Mouse (Mus musculus): ENCODE data around the gene Epsti1.

DNA sequence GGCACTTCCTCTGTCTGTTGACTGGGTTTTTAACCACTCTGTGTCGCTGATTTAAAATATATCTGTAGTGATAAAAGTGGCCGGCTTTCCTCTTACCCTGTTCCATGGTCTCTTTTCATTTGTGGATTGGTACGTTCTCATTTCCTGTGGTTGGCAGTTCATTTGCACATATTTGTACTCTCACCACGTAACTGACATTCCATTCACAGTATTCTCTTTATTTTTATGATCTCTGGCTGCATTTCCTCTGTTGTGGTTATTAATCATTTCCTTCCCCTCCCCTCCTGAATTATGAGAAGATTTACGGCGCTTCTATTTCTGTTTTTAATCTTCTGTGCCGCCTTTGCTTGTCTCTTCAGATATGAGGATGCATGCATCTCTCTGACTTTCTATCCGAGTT lies 71.7 kb downstream of the Epsti1 start:
- TF ChIP-seq GATA1 (IDR thresholded peaks at IDR 0.05; ENCODE audit: low read length) (no peak), TAL1 (IDR thresholded peaks at IDR 0.05; ENCODE audit: low read length) (no peak)

All from erythroblast, embryonic 14.5 days (primary cell).